Mouse (Mus musculus) G1E (cell line): ENCODE data around the gene Prpf38a.

Source experiments
- CTCF ChIP-seq: IDR thresholded peaks from 2 replicates; pipeline ENCODE4 v1.5.1; 2012; ENCODE audit warnings: low read depth, low read length, inconsistent platforms, mixed read lengths
- GATA1 ChIP-seq: IDR thresholded peaks from 2 replicates; pipeline ENCODE4 v1.6.1; 2012; ENCODE audit warnings: borderline replicate concordance, low read length, inconsistent platforms, mixed read lengths
- TAL1 ChIP-seq: conservative IDR thresholded peaks from 2 replicates; pipeline ENCODE4 v1.6.1; 2012; ENCODE audit warnings: low read depth, low read length, inconsistent platforms, mixed read lengths

DNA sequence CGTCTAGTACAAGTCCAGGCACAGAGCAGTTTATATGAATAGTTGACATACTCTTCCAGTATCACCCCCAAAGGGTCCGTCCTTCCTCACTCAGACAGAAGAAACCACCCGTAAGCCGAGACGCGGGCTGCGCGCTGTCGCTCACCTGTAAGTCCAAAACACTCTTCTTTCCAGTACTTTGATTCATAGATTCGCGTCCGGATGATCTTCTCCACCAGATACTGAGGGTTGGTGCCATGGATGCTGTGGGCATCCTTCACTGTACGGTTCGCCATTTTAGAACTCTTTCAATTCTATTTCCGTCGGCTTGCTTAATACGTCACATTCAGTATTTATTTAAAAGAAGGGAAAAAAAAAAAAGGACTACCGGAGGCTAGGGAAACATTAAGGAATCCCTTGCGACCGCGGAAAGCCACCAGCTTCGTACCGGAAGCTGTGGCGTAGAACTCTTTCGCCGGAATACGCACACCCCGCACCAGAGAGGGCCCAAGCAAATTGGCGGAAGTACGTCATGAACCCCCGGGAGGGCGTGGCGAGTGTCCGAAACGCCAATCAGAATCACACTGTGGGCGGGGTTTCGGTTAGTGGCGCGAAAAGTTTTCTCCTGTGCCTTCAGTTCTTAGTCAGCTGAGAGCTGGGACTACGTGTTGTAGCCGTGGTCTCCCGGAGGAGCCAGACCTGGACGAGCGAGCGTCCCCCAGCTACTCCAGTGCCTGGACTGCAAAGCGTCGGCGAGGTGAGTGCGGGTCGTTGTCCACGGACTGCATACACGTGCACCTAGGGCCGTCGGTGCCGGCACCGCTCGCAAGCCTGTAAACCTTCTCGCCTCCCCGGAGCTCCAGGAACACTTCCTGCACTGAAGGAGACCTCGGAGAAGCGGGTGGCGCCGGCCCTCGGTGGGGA, at the start of gene Prpf38a, which contains the start of gene Orc1:
- TF ChIP-seq TAL1: no peak
- TF ChIP-seq CTCF: no peak
- TF ChIP-seq GATA1: no peak
